Mouse (Mus musculus): ENCODE data around the gene Asb16.

DNA sequence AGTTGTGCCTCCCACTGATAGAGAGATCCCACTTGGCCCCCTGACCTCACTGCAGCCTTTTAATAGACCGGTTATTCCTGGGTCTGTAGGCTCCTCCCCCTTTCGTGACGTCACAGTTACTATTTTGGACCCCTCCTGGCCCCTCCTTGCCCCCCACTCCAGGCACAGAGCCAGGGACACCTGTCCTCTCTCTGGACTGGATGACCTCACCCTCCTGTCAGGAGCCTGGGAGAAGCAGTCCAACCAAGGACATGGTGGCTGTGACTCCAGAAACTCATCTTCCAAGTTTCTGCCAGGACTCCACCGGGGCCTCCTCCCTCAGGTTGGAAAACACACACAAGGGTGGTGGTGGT is 48.6 kb upstream of the Asb16 start:
- TF ChIP-seq MAX (IDR thresholded peaks at IDR 0.05) (no peak), CTCF (IDR thresholded peaks at IDR 0.05; ENCODE audit: control insufficient read depth, insufficient read depth, insufficient read length) (no peak), USF1 (IDR thresholded peaks at IDR 0.05; ENCODE audit: low read depth) (no peak), MYOG (IDR thresholded peaks at IDR 0.05; ENCODE audit: control insufficient read depth, extremely low read depth, insufficient read length) (no peak), MYOD1 (IDR thresholded peaks at IDR 0.05; ENCODE audit: control insufficient read depth, insufficient read length, low read depth) (no peak)
